Mouse (Mus musculus): Measurements from ENCODE around the gene Rxfp3. TPM values are rescaled to one million over a fixed set of nuclear protein-coding genes. Genes with fewer than 3 reads are reported as not detected.

Rxfp3 gene
- polyA plus RNA-seq, 1 experiment from 2014 or later, result 2.1 TPM

Other genes starting within 250 kb of the Rxfp3 start
- 0.15 and 0.32 TPM in 2 replicates for gene C1qtnf3, start 85.7 kb downstream of the Rxfp3 start, polyA plus RNA-seq (2015; fragmentation: Nextera tagmentation; extraction: Ambion mirVana)
- 7.9 and 11.0 TPM in 2 replicates for gene Amacr, start 56.2 kb downstream of the Rxfp3 start, polyA plus RNA-seq (2015; fragmentation: Nextera tagmentation; extraction: Ambion mirVana)
- 0.11 TPM in 1 of 2 replicates, not detected in the other for gene Slc45a2, start 37.3 kb downstream of the Rxfp3 start, polyA plus RNA-seq (2015; fragmentation: Nextera tagmentation; extraction: Ambion mirVana)
- 0.74 and 1.0 TPM in 2 replicates for gene Adamts12, start 26.8 kb upstream of the Rxfp3 start, polyA plus RNA-seq (2015; fragmentation: Nextera tagmentation; extraction: Ambion mirVana)

Measured in forebrain, embryonic 15.5 days (tissue).